Mouse (Mus musculus): Measurements from ENCODE around the gene Npm1. TPM values are rescaled to one million over a fixed set of nuclear protein-coding genes. Genes with fewer than 3 reads are reported as not detected.

Npm1 gene
- polyA plus RNA-seq, 1 experiment from 2014 or later = 962 TPM

GRCm38 (mm10) chr11:33200764-33201625, 38.0 kb upstream of the Npm1 start:
- peak overlapping the region; percentile 38 for H3K4me3 ChIP-seq (ENCODE audit: low read depth, low read length)
- peaks cover 23% of the 10 kb centered on the region for H3K4me1 ChIP-seq (replicated peaks; ENCODE audit: control insufficient read depth, insufficient read depth, low read length)
- peak overlapping the region; percentile 40 for H3K4me2 ChIP-seq (replicated peaks; ENCODE audit: low read depth, low read length)
- H3K9me3 ChIP-seq (ENCODE audit: control insufficient read depth, low read length) = no peaks in the 10 kb centered on the region
- peak; percentile 46 for ATAC-seq (ENCODE audit: low FRiP score)
- under 1% methylated on average over 66 of the region's 76 CpGs for whole genome bisulfite sequencing
- H3K27me3 ChIP-seq (ENCODE audit: control insufficient read depth, insufficient read depth, low read length) = peaks cover 91% of the 10 kb centered on the region
- peak overlapping the region; percentile 16 for H3K9ac ChIP-seq (ENCODE audit: low read depth, low read length)
- no peaks in the 10 kb centered on the region for H3K36me3 ChIP-seq (ENCODE audit: control insufficient read depth, insufficient read depth, low read length)
- peak; percentile 76 for DNase-seq (ENCODE audit: low spot score)
- peak overlapping the region; percentile 61 for H3K27ac ChIP-seq (ENCODE audit: low read depth, low read length)

- Histone ChIP-seq H3K9me3 (ENCODE audit: control insufficient read depth, low read length) (no peaks in the 10 kb centered on the region), H3K4me1 (replicated peaks; ENCODE audit: control insufficient read depth, insufficient read depth, low read length) (peaks cover 23% of the 10 kb centered on the region), H3K4me3 (ENCODE audit: low read depth, low read length) (peak overlapping the region; percentile 38), H3K27ac (ENCODE audit: low read depth, low read length) (peak overlapping the region; percentile 56), H3K36me3 (ENCODE audit: control insufficient read depth, insufficient read depth, low read length) (no peaks in the 10 kb centered on the region), H3K4me2 (replicated peaks; ENCODE audit: low read depth, low read length) (peak overlapping the region; percentile 40), H3K27me3 (ENCODE audit: control insufficient read depth, insufficient read depth, low read length) (peaks cover 91% of the 10 kb centered on the region), H3K9ac (ENCODE audit: low read depth, low read length) (peak overlapping the region; percentile 16; the same call in 1 of the 2 replicates)
- no peak for ATAC-seq (ENCODE audit: low FRiP score)
- DNase-seq (ENCODE audit: low spot score) = peak; percentile 74
- WGBS = under 1% methylated on average over 45 of the region's 45 CpGs
Measured at GRCm38 (mm10) chr11:33199906-33200763, 37.1 kb upstream of the Npm1 start.

GRCm38 (mm10) chr11:33199117-33199514, 36.1 kb upstream of the Npm1 start:
- WGBS = 2% methylated on average over 15 of the region's 15 CpGs
- Histone ChIP-seq H3K4me2 (replicated peaks; ENCODE audit: low read depth, low read length) (no peak overlapping the region; the same call in 1 of the 2 replicates), H3K4me3 (ENCODE audit: low read depth, low read length) (peak overlapping the region; percentile 38), H3K27ac (ENCODE audit: low read depth, low read length) (no peak overlapping the region), H3K36me3 (ENCODE audit: control insufficient read depth, insufficient read depth, low read length) (no peaks in the 10 kb centered on the region), H3K9ac (ENCODE audit: low read depth, low read length) (peak overlapping the region; percentile 40; the same call in 1 of the 2 replicates), H3K9me3 (ENCODE audit: control insufficient read depth, low read length) (no peaks in the 10 kb centered on the region), H3K4me1 (replicated peaks; ENCODE audit: control insufficient read depth, insufficient read depth, low read length) (peaks cover 23% of the 10 kb centered on the region), H3K27me3 (ENCODE audit: control insufficient read depth, insufficient read depth, low read length) (peaks cover 93% of the 10 kb centered on the region)
- ATAC-seq (ENCODE audit: low FRiP score) = no peak
- no peak for DNase-seq (ENCODE audit: low spot score)

GRCm38 (mm10) chr11:33198351-33199116, 35.5 kb upstream of the Npm1 start:
- Histone ChIP-seq H3K36me3 (ENCODE audit: control insufficient read depth, insufficient read depth, low read length) (no peaks in the 10 kb centered on the region), H3K4me3 (ENCODE audit: low read depth, low read length) (peak overlapping the region; percentile 6; the same call in 1 of the 2 replicates), H3K9me3 (ENCODE audit: control insufficient read depth, low read length) (no peaks in the 10 kb centered on the region), H3K27ac (ENCODE audit: low read depth, low read length) (no peak overlapping the region), H3K4me1 (replicated peaks; ENCODE audit: control insufficient read depth, insufficient read depth, low read length) (peaks cover 20% of the 10 kb centered on the region), H3K9ac (ENCODE audit: low read depth, low read length) (no peak overlapping the region), H3K4me2 (replicated peaks; ENCODE audit: low read depth, low read length) (no peak overlapping the region; the same call in none of the 2 replicates), H3K27me3 (ENCODE audit: control insufficient read depth, insufficient read depth, low read length) (peaks cover 94% of the 10 kb centered on the region)
- 19% methylated on average over 22 of the region's 22 CpGs for WGBS
- DNase-seq (ENCODE audit: low spot score) (peak; percentile 62), ATAC-seq (ENCODE audit: low FRiP score) (no peak)

- DNase-seq (ENCODE audit: low spot score) = no peak
Measured at GRCm38 (mm10) chr11:33197673-33198072, 34.7 kb upstream of the Npm1 start.

GRCm38 (mm10) chr11:33197133-33197514, 34.1 kb upstream of the Npm1 start:
- Histone ChIP-seq H3K4me2 (replicated peaks; ENCODE audit: low read depth, low read length) (no peak overlapping the region), H3K9ac (ENCODE audit: low read depth, low read length) (no peak overlapping the region), H3K4me3 (ENCODE audit: low read depth, low read length) (no peak overlapping the region), H3K36me3 (ENCODE audit: control insufficient read depth, insufficient read depth, low read length) (no peaks in the 10 kb centered on the region), H3K27me3 (ENCODE audit: control insufficient read depth, insufficient read depth, low read length) (peaks cover 88% of the 10 kb centered on the region), H3K9me3 (ENCODE audit: control insufficient read depth, low read length) (no peaks in the 10 kb centered on the region), H3K4me1 (replicated peaks; ENCODE audit: control insufficient read depth, insufficient read depth, low read length) (peaks cover 16% of the 10 kb centered on the region), H3K27ac (ENCODE audit: low read depth, low read length) (no peak overlapping the region)
- DNase-seq (ENCODE audit: low spot score) (no peak), ATAC-seq (ENCODE audit: low FRiP score) (no peak)
- WGBS = 22% methylated on average over 13 of the region's 13 CpGs

More at GRCm38 (mm10) chr11:33197673-33198072, 34.7 kb upstream of the Npm1 start:
- H3K4me1 ChIP-seq (replicated peaks; ENCODE audit: control insufficient read depth, insufficient read depth, low read length) = peaks cover 16% of the 10 kb centered on the region
- no peak for ATAC-seq (ENCODE audit: low FRiP score)
- H3K36me3 ChIP-seq (ENCODE audit: control insufficient read depth, insufficient read depth, low read length) = no peaks in the 10 kb centered on the region
- no peaks in the 10 kb centered on the region for H3K9me3 ChIP-seq (ENCODE audit: control insufficient read depth, low read length)
- H3K27me3 ChIP-seq (ENCODE audit: control insufficient read depth, insufficient read depth, low read length) = peaks cover 94% of the 10 kb centered on the region
- H3K4me3 ChIP-seq (ENCODE audit: low read depth, low read length) = no peak overlapping the region
- H3K27ac ChIP-seq (ENCODE audit: low read depth, low read length) = no peak overlapping the region
- WGBS = 19% methylated on average over 15 of the region's 15 CpGs
- H3K4me2 ChIP-seq (replicated peaks; ENCODE audit: low read depth, low read length) = no peak overlapping the region
- no peak overlapping the region for H3K9ac ChIP-seq (ENCODE audit: low read depth, low read length)

GRCm38 (mm10) chr11:33196447-33197132, 33.6 kb upstream of the Npm1 start:
- WGBS = 6% methylated on average over 24 of the region's 24 CpGs
- no peak overlapping the region for H3K4me2 ChIP-seq (replicated peaks; ENCODE audit: low read depth, low read length)
- H3K4me3 ChIP-seq (ENCODE audit: low read depth, low read length) = no peak overlapping the region
- H3K9me3 ChIP-seq (ENCODE audit: control insufficient read depth, low read length) = no peaks in the 10 kb centered on the region
- no peaks in the 10 kb centered on the region for H3K36me3 ChIP-seq (ENCODE audit: control insufficient read depth, insufficient read depth, low read length)
- H3K9ac ChIP-seq (ENCODE audit: low read depth, low read length) = no peak overlapping the region
- H3K4me1 ChIP-seq (replicated peaks; ENCODE audit: control insufficient read depth, insufficient read depth, low read length) = peaks cover 16% of the 10 kb centered on the region
- H3K27ac ChIP-seq (ENCODE audit: low read depth, low read length) = no peak overlapping the region; the same call in 1 of the 2 replicates
- DNase-seq (ENCODE audit: low spot score) (peak; percentile 68), ATAC-seq (ENCODE audit: low FRiP score) (no peak)
- H3K27me3 ChIP-seq (ENCODE audit: control insufficient read depth, insufficient read depth, low read length) = peaks cover 86% of the 10 kb centered on the region
